25 mouse cellular contexts compared by ENCODE assay signal in genomic region chr16:48537108-48537507, GRCm38 (mm10).
DNase-seq lines count a peak whose midpoint lies in the region; ATAC-seq lines count a peak whose summit lies in the region.
"Had no signal": no experiment of that assay in that cellular context is flagged by ENCODE, and none has a peak within 500 bp of the region (broad histone marks: within the 10 kb centered on the region; RNA-seq: fewer than 3 reads in every experiment).

No protein-coding gene starts in this region.

- ATAC-seq in frontal cortex, adult (ENCODE audit: low TSS enrichment): peak; percentile 94
- ATAC-seq: forebrain, embryonic 14.5 days; intestine, postnatal 0 days; midbrain, embryonic 15.5 days had no signal

- DNase-seq in frontal cortex, postnatal 10 days (ENCODE audit: low spot score in 2 of 2): no peak
- peak; percentile 10 for DNase-seq in layer of hippocampus, adult 9-11 months
- no peak for DNase-seq in layer of hippocampus, postnatal 25 days (ENCODE audit: extremely low spot score in 1 of 2, low spot score in 1 of 2)
- peak; percentile 10 for DNase-seq in right cerebral cortex, adult 18-20 months
- DNase-seq in right cerebral cortex, postnatal 36 days (ENCODE audit: low spot score in 2 of 2): no peak
- DNase-seq in telencephalon, adult 2 months (ENCODE audit: low read depth, low spot score): peak; percentile 28
- DNase-seq: adrenal gland, adult 8-10 months; cerebellum, adult 11 months; cerebellum, adult 9-10 months; cerebellum, postnatal 36 days; gastrocnemius, adult 2 months; gastrocnemius, postnatal 36 days; heart, adult 18-20 months; heart, postnatal 4 days; kidney, adult 9 months; kidney, postnatal 10 days; liver; lung, adult 2 months; lung, postnatal 10 days; thymus, adult 2 months; thymus, postnatal 4 days had no signal

Comparison
In these comparisons a context has a peak if more than half of its experiments do, and no peak if none do; other contexts are left out.
1. DNase-seq: peak in layer of hippocampus, adult 9-11 months (single experiment), right cerebral cortex, adult 18-20 months (single experiment) and telencephalon, adult 2 months (single experiment); none in frontal cortex, postnatal 10 days (0 of 2), layer of hippocampus, postnatal 25 days (0 of 2) and right cerebral cortex, postnatal 36 days (0 of 2).